Mouse (Mus musculus) cortical plate, adult 2 months (tissue): ENCODE measurements around the gene Corin. TPM values are rescaled to one million over a fixed set of nuclear protein-coding genes. Genes with fewer than 3 reads are reported as not detected.

Experiments
- H3K27ac ChIP-seq: fragments of 200-500 bp; 2 replicates; pipeline ENCODE4 v1.5.1; 2012; ENCODE audit warnings: low read length, control low read depth, inconsistent platforms; ENCODE audit not compliant: insufficient read depth
- H3K4me1 ChIP-seq: fragments of 200-500 bp; 2 replicates; pipeline ENCODE4 v1.6.1; 2011; ENCODE audit warnings: low read length; ENCODE audit not compliant: control insufficient read depth, insufficient read depth
- H3K4me3 ChIP-seq: fragments of 200-500 bp; 2 replicates; pipeline ENCODE4 v1.5.1; 2011; ENCODE audit warnings: mild to moderate bottlenecking, low read length, control low read depth; ENCODE audit not compliant: insufficient read depth
- CTCF ChIP-seq: fragments of 200-500 bp; IDR thresholded peaks from 2 replicates; pipeline ENCODE4 v1.5.1; 2011; ENCODE audit warnings: mild to moderate bottlenecking, control low read depth, low read length; ENCODE audit not compliant: insufficient read depth; ENCODE audit errors: extremely low read depth
- POLR2A ChIP-seq: fragments of 200-500 bp; IDR thresholded peaks from 2 replicates; pipeline ENCODE4 v1.6.1; 2011; ENCODE audit warnings: mild to moderate bottlenecking, low read length, control low read depth; ENCODE audit not compliant: insufficient read depth; ENCODE audit errors: extremely low read depth
- polyA plus RNA-seq: library from polyadenylated mRNA; depleted of rRNA; stranded (reverse); fragments of >200 nt; gene quantifications from 2 replicates; pipeline ENCODE4 v1.2.3, GENCODE M21; 2012; rRNA removed

Gene Corin
- polyA plus RNA-seq, 1 experiment = 0.17 TPM

DNA sequence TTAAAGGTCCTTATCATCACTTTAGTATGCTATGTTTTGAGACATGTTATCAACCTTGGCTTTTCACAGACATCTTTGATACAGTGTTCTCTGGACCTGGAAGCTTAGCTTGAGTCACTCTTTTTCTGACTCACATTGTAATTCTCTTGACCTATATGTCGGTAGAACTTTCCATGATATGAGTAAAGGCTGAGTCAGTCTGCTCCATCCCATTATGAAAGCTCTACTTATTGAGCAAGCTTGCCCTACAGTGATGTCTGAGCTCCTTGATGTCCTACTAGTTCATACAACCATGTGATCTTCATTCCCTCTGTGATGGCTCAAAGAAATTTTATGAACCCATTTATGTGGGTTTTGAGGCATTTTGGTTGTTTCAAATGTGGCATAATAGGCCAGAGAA lies 254.1 kb downstream of the Corin start:
- Histone ChIP-seq H3K4me1 (no peaks in the 10 kb centered on the region; the same call in 1 of the 2 replicates), H3K4me3 (no peak overlapping the region), H3K27ac (no peak overlapping the region)
- TF ChIP-seq CTCF = no peak
- TF ChIP-seq POLR2A = no peak

Other genes starting within 250 kb of the Corin start
- 7.5 and 7.7 TPM in 2 replicates for gene Nfxl1, start 55.2 kb upstream of the Corin start, polyA plus RNA-seq
- 0.15 and 0.17 TPM in 2 replicates for gene Zar1, start 76.8 kb upstream of the Corin start, polyA plus RNA-seq
- not detected in 2 replicates for gene Gm5868, start 83.1 kb upstream of the Corin start, polyA plus RNA-seq
- not detected in 2 replicates for gene Cnga1, start 139.8 kb upstream of the Corin start, polyA plus RNA-seq
- not detected in 2 replicates for gene Nipal1, start 143.3 kb upstream of the Corin start, polyA plus RNA-seq
- 0.13 and 0.21 TPM in 2 replicates for gene Txk, start 248.3 kb upstream of the Corin start, polyA plus RNA-seq